Mouse (Mus musculus) brain, embryonic 14.5 days (tissue): ENCODE data around the gene Fbxo41.

Experiments used
- CTCF ChIP-seq: fragments of 200-500 bp; IDR thresholded peaks from 2 replicates; pipeline ENCODE4 v1.5.1; 2012; ENCODE audit warnings: inconsistent platforms, mild to moderate bottlenecking, moderate library complexity, borderline replicate concordance; ENCODE audit not compliant: insufficient read depth, insufficient read length; ENCODE audit errors: extremely low read depth
- POLR2A ChIP-seq: fragments of 200-500 bp; IDR thresholded peaks from 2 replicates; pipeline ENCODE4 v1.6.1; 2012; ENCODE audit warnings: mild to moderate bottlenecking, inconsistent platforms, borderline replicate concordance; ENCODE audit not compliant: poor library complexity, insufficient read depth, insufficient read length, severe bottlenecking; ENCODE audit errors: extremely low read depth

DNA sequence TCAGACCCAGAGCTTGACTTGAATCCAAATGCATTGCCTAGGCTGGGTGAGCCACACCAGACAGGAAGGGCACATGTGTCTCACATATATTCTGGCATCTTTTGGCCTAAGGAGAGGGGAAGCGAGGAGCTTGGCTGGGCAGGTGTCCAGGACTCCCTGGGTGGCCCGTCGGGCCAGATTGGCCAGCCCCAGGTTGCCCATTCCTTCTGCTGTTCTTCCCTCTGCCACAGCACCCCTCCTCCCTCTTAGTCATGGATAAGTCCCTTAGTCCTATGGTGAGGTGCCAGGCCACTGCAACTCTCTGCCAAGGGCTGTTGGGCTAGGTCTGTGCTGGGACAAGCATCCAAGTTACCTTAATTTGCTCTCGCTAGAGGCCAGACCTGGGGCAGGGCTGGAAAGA lies 13.1 kb upstream of the Fbxo41 start:
- TF ChIP-seq POLR2A (no peak), CTCF (no peak)
